Mouse (Mus musculus) limb, embryonic 11.5 days (tissue): ENCODE results near the gene Eif4e3. TPM values are rescaled to one million over a fixed set of nuclear protein-coding genes. Genes with fewer than 3 reads are reported as not detected.
A peak's percentile ranks its signal among the peaks of the same experiment; 100 is the strongest.

ENCODE experiments used
- ATAC-seq: fragments of 200-750 bp; cut with Nextera tagmentation; 2 replicates; pipeline ENCODE4 v1.8.0; 2017; ENCODE audit warnings: low read depth; ENCODE audit not compliant: insufficient number of reproducible peaks, low FRiP score, low TSS enrichment
- DNase-seq: peaks from one replicate; pipeline ENCODE4 v3.0.0-alpha.2; 2015; ENCODE audit warnings: low spot score
- H3K27ac ChIP-seq: fragments of 300-500 bp; sonication (generic); replicated peaks from 2 replicates; pipeline ENCODE4 v1.5.1; 2014; ENCODE audit warnings: low read depth, mild to moderate bottlenecking, low read length
- H3K27me3 ChIP-seq: fragments of 300-500 bp; sonication (generic); 2 replicates; pipeline ENCODE4 v1.6.1; 2014; ENCODE audit warnings: mild to moderate bottlenecking, low read length, mixed read lengths; ENCODE audit not compliant: control insufficient read depth, insufficient read depth
- H3K36me3 ChIP-seq: fragments of 300-500 bp; sonication (generic); 2 replicates; pipeline ENCODE4 v1.6.1; 2014; ENCODE audit warnings: mild to moderate bottlenecking, low read length, moderate library complexity, mixed read lengths; ENCODE audit not compliant: control insufficient read depth, insufficient read depth
- H3K4me1 ChIP-seq: fragments of 300-500 bp; sonication (generic); 2 replicates; pipeline ENCODE4 v1.6.1; 2014; ENCODE audit warnings: low read length, mixed read lengths; ENCODE audit not compliant: control insufficient read depth, insufficient read depth
- H3K4me2 ChIP-seq: fragments of 300-500 bp; sonication (generic); 2 replicates; pipeline ENCODE4 v1.6.1; 2014; ENCODE audit warnings: low read depth, mild to moderate bottlenecking, moderate library complexity; ENCODE audit not compliant: severe bottlenecking
- H3K4me3 ChIP-seq: fragments of 300-500 bp; sonication (generic); 2 replicates; pipeline ENCODE4 v1.5.1; 2014; ENCODE audit warnings: low read depth, low read length
- H3K9ac ChIP-seq: fragments of 300-500 bp; sonication (generic); 2 replicates; pipeline ENCODE4 v1.6.1; 2014; ENCODE audit warnings: mild to moderate bottlenecking, low read length
- H3K9me3 ChIP-seq: fragments of 300-500 bp; sonication (generic); 2 replicates; pipeline ENCODE4 v1.6.1; 2016; ENCODE audit warnings: low read length; ENCODE audit not compliant: control insufficient read depth
- WGBS: fragments of 180-500 bp; shearing (Covaris S2); extraction: QIAGEN DNeasy Blood & Tissue Kit; methylation state at CpG from one replicate; pipeline ENCODE4 v1.1.7; 2014; 5-methylcytosine and 5-hydroxymethylcytosine counted together
- polyA plus RNA-seq: library from polyadenylated mRNA; unstranded; fragments of >200 nt; fragmentation: Nextera tagmentation; extraction: Ambion mirVana; gene quantifications from 2 replicates; pipeline ENCODE4 v1.2.1, GENCODE M21; 2014

Gene Eif4e3
- polyA plus RNA-seq, 1 experiment from 2014 or later, result 17.6 TPM

GRCm38 (mm10) chr6:99625306-99625705, 41.3 kb downstream of the Eif4e3 start:
- Histone ChIP-seq H3K27ac (no peak overlapping the region), H3K36me3 (no peaks in the 10 kb centered on the region), H3K4me2 (no peak overlapping the region), H3K4me1 (peaks cover 3% of the 10 kb centered on the region; the same call in 1 of the 2 replicates), H3K9ac (no peak overlapping the region), H3K4me3 (no peak overlapping the region), H3K9me3 (no peaks in the 10 kb centered on the region), H3K27me3 (no peaks in the 10 kb centered on the region)
- 54% methylated on average over 7 of the region's 7 CpGs for WGBS
- no peak for DNase-seq
- no peak for ATAC-seq

GRCm38 (mm10) chr6:99624542-99624941, 42.0 kb downstream of the Eif4e3 start:
- ATAC-seq, result no peak
- Histone ChIP-seq H3K4me3 (no peak overlapping the region), H3K9me3 (no peaks in the 10 kb centered on the region), H3K4me1 (peaks cover 7% of the 10 kb centered on the region; the same call in 1 of the 2 replicates), H3K4me2 (no peak overlapping the region), H3K9ac (no peak overlapping the region), H3K27me3 (no peaks in the 10 kb centered on the region), H3K27ac (no peak overlapping the region), H3K36me3 (no peaks in the 10 kb centered on the region)
- no peak for DNase-seq
- WGBS, result 86% methylated on average over 3 of the region's 3 CpGs

GRCm38 (mm10) chr6:99623641-99624040, 42.9 kb downstream of the Eif4e3 start:
- ATAC-seq (no peak), DNase-seq (peak; percentile 60)
- H3K9me3 ChIP-seq, result no peaks in the 10 kb centered on the region
- H3K27me3 ChIP-seq, result no peaks in the 10 kb centered on the region
- no peak overlapping the region for H3K4me2 ChIP-seq
- H3K27ac ChIP-seq, result no peak overlapping the region
- no peak overlapping the region for H3K4me3 ChIP-seq
- no peaks in the 10 kb centered on the region for H3K36me3 ChIP-seq
- peaks cover 14% of the 10 kb centered on the region; the same call in 1 of the 2 replicates for H3K4me1 ChIP-seq
- 33% methylated on average over 6 of the region's 6 CpGs for WGBS
- no peak overlapping the region for H3K9ac ChIP-seq

- no peaks in the 10 kb centered on the region for H3K36me3 ChIP-seq
- no peak overlapping the region for H3K9ac ChIP-seq
- no peak overlapping the region for H3K27ac ChIP-seq
- no peak overlapping the region for H3K4me2 ChIP-seq
- ATAC-seq, result no peak
- WGBS, result 33% methylated on average over 4 of the region's 4 CpGs
- no peak overlapping the region for H3K4me3 ChIP-seq
- H3K27me3 ChIP-seq, result no peaks in the 10 kb centered on the region
- H3K4me1 ChIP-seq, result peaks cover 16% of the 10 kb centered on the region; the same call in 1 of the 2 replicates
- DNase-seq, result peak; percentile 52
- no peaks in the 10 kb centered on the region for H3K9me3 ChIP-seq
Observed at GRCm38 (mm10) chr6:99621167-99621566, 45.4 kb downstream of the Eif4e3 start.

GRCm38 (mm10) chr6:99620471-99620870, 46.1 kb downstream of the Eif4e3 start:
- 51% methylated on average over 7 of the region's 7 CpGs for WGBS
- Histone ChIP-seq H3K4me2 (no peak overlapping the region), H3K4me1 (peaks cover 20% of the 10 kb centered on the region), H3K27me3 (no peaks in the 10 kb centered on the region), H3K9me3 (no peaks in the 10 kb centered on the region), H3K9ac (no peak overlapping the region), H3K4me3 (no peak overlapping the region), H3K27ac (peak overlapping the region; percentile 23; the same call in 1 of the 2 replicates), H3K36me3 (no peaks in the 10 kb centered on the region)
- DNase-seq (no peak), ATAC-seq (no peak)

GRCm38 (mm10) chr6:99619964-99620363, 46.6 kb downstream of the Eif4e3 start:
- Histone ChIP-seq H3K36me3 (no peaks in the 10 kb centered on the region), H3K9ac (no peak overlapping the region), H3K9me3 (no peaks in the 10 kb centered on the region), H3K27me3 (no peaks in the 10 kb centered on the region), H3K27ac (peak overlapping the region; percentile 23; the same call in 1 of the 2 replicates), H3K4me2 (no peak overlapping the region), H3K4me1 (peaks cover 25% of the 10 kb centered on the region), H3K4me3 (no peak overlapping the region)
- WGBS, result 53% methylated on average over 8 of the region's 8 CpGs
- DNase-seq (peak; percentile 43), ATAC-seq (no peak)

- Histone ChIP-seq H3K27ac (0 out of 2 replicates have a peak overlapping the region, but pooled peaks have one; percentile 30), H3K4me2 (no peak overlapping the region), H3K9me3 (no peaks in the 10 kb centered on the region), H3K36me3 (no peaks in the 10 kb centered on the region), H3K4me1 (peaks cover 28% of the 10 kb centered on the region), H3K9ac (no peak overlapping the region), H3K27me3 (no peaks in the 10 kb centered on the region), H3K4me3 (no peak overlapping the region)
- WGBS, result 27% methylated on average over 8 of the region's 8 CpGs
- ATAC-seq (peak; percentile 52; the same call in 1 of the 2 replicates), DNase-seq (peak; percentile 58)
Observed at GRCm38 (mm10) chr6:99619466-99619865, 47.1 kb downstream of the Eif4e3 start.

GRCm38 (mm10) chr6:99617867-99618266, 48.7 kb downstream of the Eif4e3 start:
- no peak for DNase-seq
- Histone ChIP-seq H3K36me3 (no peaks in the 10 kb centered on the region), H3K9me3 (no peaks in the 10 kb centered on the region), H3K27ac (no peak overlapping the region), H3K27me3 (no peaks in the 10 kb centered on the region), H3K9ac (no peak overlapping the region), H3K4me3 (no peak overlapping the region), H3K4me2 (no peak overlapping the region), H3K4me1 (peaks cover 32% of the 10 kb centered on the region)
- WGBS, result 58% methylated on average over 7 of the region's 7 CpGs
- no peak for ATAC-seq

GRCm38 (mm10) chr6:99617415-99617814, 49.2 kb downstream of the Eif4e3 start:
- Histone ChIP-seq H3K9me3 (no peaks in the 10 kb centered on the region), H3K4me2 (no peak overlapping the region), H3K27me3 (no peaks in the 10 kb centered on the region), H3K4me3 (no peak overlapping the region), H3K4me1 (peaks cover 32% of the 10 kb centered on the region), H3K36me3 (no peaks in the 10 kb centered on the region), H3K27ac (no peak overlapping the region), H3K9ac (no peak overlapping the region)
- no peak for ATAC-seq
- no peak for DNase-seq
- 76% methylated on average over 1 of the region's 1 CpGs for WGBS
